Mouse (Mus musculus): Measurements from ENCODE around the gene Cbr1. TPM values are rescaled to one million over a fixed set of nuclear protein-coding genes. Genes with fewer than 3 reads are reported as not detected.
A peak's percentile ranks its signal among the peaks of the same experiment; 100 is the strongest.

The Cbr1 gene
- total RNA-seq, 1 experiment: 35.3 TPM

- in situ Hi-C loops (cut with MboI; ENCODE audit: low sequenced_read_pairs in 2 of 2, unreplicated experiment in 2 of 2): no loop called here
- Histone ChIP-seq H3K9ac (ENCODE audit: insufficient read depth, low read depth, low read length, poor library complexity, severe bottlenecking) (no peak overlapping the region), H3K36me3 (ENCODE audit: control insufficient read depth, insufficient read depth, low read length, poor library complexity, severe bottlenecking) (peaks cover 18% of the 10 kb centered on the region), H3K9me3 (ENCODE audit: control insufficient read depth, insufficient read depth, low read depth, low read length) (no peaks in the 10 kb centered on the region), H3K4me1 (ENCODE audit: control insufficient read depth in 2 of 2, insufficient read depth in 2 of 2, low read length in 2 of 2, poor library complexity in 1 of 2) (peaks cover 3 to 14% of the 10 kb centered on the region in 2 experiments; a peak in 1 of 4 replicates), H3K27ac (ENCODE audit: insufficient read depth, low read depth, low read length, poor library complexity, severe bottlenecking) (no peak overlapping the region), H3K4me3 (ENCODE audit: insufficient read depth in 1 of 2, low read depth in 1 of 2, low read length in 2 of 2, poor library complexity in 1 of 2, severe bottlenecking in 1 of 2) (no peak overlapping the region)
- peak; percentile 83 for DNase-seq (ENCODE audit: low read depth, low spot score)
- TF ChIP-seq ZNF384 (IDR thresholded peaks at IDR 0.05; ENCODE audit: low read depth, low read length) (no peak), ZC3H11A (IDR thresholded peaks at IDR 0.05; ENCODE audit: borderline replicate concordance, low read depth, low read length) (no peak), HCFC1 (IDR thresholded peaks at IDR 0.05; ENCODE audit: borderline replicate concordance, insufficient read depth, low read length) (no peak), MAFK (IDR thresholded peaks at IDR 0.05; ENCODE audit: insufficient read depth, low read depth, low read length) (no peak), CHD2 (IDR thresholded peaks at IDR 0.05; ENCODE audit: low read depth, low read length) (no peak)
Observed at GRCm38 (mm10) chr16:93586382-93586781, 19.3 kb upstream of the Cbr1 start.

GRCm38 (mm10) chr16:93588281-93588680, 17.4 kb upstream of the Cbr1 start:
- TF ChIP-seq CHD2 (IDR thresholded peaks at IDR 0.05; ENCODE audit: low read depth, low read length): no peak
- no peak for TF ChIP-seq ZNF384 (IDR thresholded peaks at IDR 0.05; ENCODE audit: low read depth, low read length)
- TF ChIP-seq ZC3H11A (IDR thresholded peaks at IDR 0.05; ENCODE audit: borderline replicate concordance, low read depth, low read length): no peak
- TF ChIP-seq HCFC1 (IDR thresholded peaks at IDR 0.05; ENCODE audit: borderline replicate concordance, insufficient read depth, low read length): no peak
- in situ Hi-C loops (cut with MboI; ENCODE audit: low sequenced_read_pairs in 2 of 2, unreplicated experiment in 2 of 2): no loop called here
- no peak overlapping the region for H3K27ac ChIP-seq (ENCODE audit: insufficient read depth, low read depth, low read length, poor library complexity, severe bottlenecking)
- no peak overlapping the region for H3K4me3 ChIP-seq (ENCODE audit: insufficient read depth in 1 of 2, low read depth in 1 of 2, low read length in 2 of 2, poor library complexity in 1 of 2, severe bottlenecking in 1 of 2)
- H3K9me3 ChIP-seq (ENCODE audit: control insufficient read depth, insufficient read depth, low read depth, low read length): no peaks in the 10 kb centered on the region
- H3K4me1 ChIP-seq (ENCODE audit: control insufficient read depth in 2 of 2, insufficient read depth in 2 of 2, low read length in 2 of 2, poor library complexity in 1 of 2): peaks cover 3 to 18% of the 10 kb centered on the region in 2 experiments; a peak in 1 of 4 replicates
- H3K36me3 ChIP-seq (ENCODE audit: control insufficient read depth, insufficient read depth, low read length, poor library complexity, severe bottlenecking): peaks cover 23% of the 10 kb centered on the region
- no peak for DNase-seq (ENCODE audit: low read depth, low spot score)
- H3K9ac ChIP-seq (ENCODE audit: insufficient read depth, low read depth, low read length, poor library complexity, severe bottlenecking): no peak overlapping the region

- TF ChIP-seq ZC3H11A (IDR thresholded peaks at IDR 0.05; ENCODE audit: borderline replicate concordance, low read depth, low read length): no peak
- TF ChIP-seq CHD2 (IDR thresholded peaks at IDR 0.05; ENCODE audit: low read depth, low read length): no peak
- in situ Hi-C loops (cut with MboI; ENCODE audit: low sequenced_read_pairs in 2 of 2, unreplicated experiment in 2 of 2): no loop called here
- H3K9ac ChIP-seq (ENCODE audit: insufficient read depth, low read depth, low read length, poor library complexity, severe bottlenecking): peak overlapping the region; percentile 48
- no peak overlapping the region for H3K27ac ChIP-seq (ENCODE audit: insufficient read depth, low read depth, low read length, poor library complexity, severe bottlenecking)
- H3K4me3 ChIP-seq (ENCODE audit: insufficient read depth in 1 of 2, low read depth in 1 of 2, low read length in 2 of 2, poor library complexity in 1 of 2, severe bottlenecking in 1 of 2): peak overlapping the region; percentile 22 to 46; a peak in 3 of 4 replicates
- H3K9me3 ChIP-seq (ENCODE audit: control insufficient read depth, insufficient read depth, low read depth, low read length): no peaks in the 10 kb centered on the region
- peaks cover 22% of the 10 kb centered on the region for H3K36me3 ChIP-seq (ENCODE audit: control insufficient read depth, insufficient read depth, low read length, poor library complexity, severe bottlenecking)
- peaks cover 3 to 12% of the 10 kb centered on the region in 2 experiments; a peak in 1 of 4 replicates for H3K4me1 ChIP-seq (ENCODE audit: control insufficient read depth in 2 of 2, insufficient read depth in 2 of 2, low read length in 2 of 2, poor library complexity in 1 of 2)
- DNase-seq (ENCODE audit: low read depth, low spot score): no peak
Observed at GRCm38 (mm10) chr16:93590915-93591314, 14.7 kb upstream of the Cbr1 start.

GRCm38 (mm10) chr16:93591450-93592430, 13.9 kb upstream of the Cbr1 start:
- TF ChIP-seq ZNF384 (IDR thresholded peaks at IDR 0.05; ENCODE audit: low read depth, low read length) (peak; percentile 56; the same call in 1 of the 2 replicates), MAFK (IDR thresholded peaks at IDR 0.05; ENCODE audit: insufficient read depth, low read depth, low read length) (no peak), HCFC1 (IDR thresholded peaks at IDR 0.05; ENCODE audit: borderline replicate concordance, insufficient read depth, low read length) (no peak), CHD2 (IDR thresholded peaks at IDR 0.05; ENCODE audit: low read depth, low read length) (no peak), ZC3H11A (IDR thresholded peaks at IDR 0.05; ENCODE audit: borderline replicate concordance, low read depth, low read length) (no peak)
- no peak overlapping the region for H3K9ac ChIP-seq (ENCODE audit: insufficient read depth, low read depth, low read length, poor library complexity, severe bottlenecking)
- peaks cover 0 to 7% of the 10 kb centered on the region in 2 experiments; a peak in 1 of 4 replicates for H3K4me1 ChIP-seq (ENCODE audit: control insufficient read depth in 2 of 2, insufficient read depth in 2 of 2, low read length in 2 of 2, poor library complexity in 1 of 2)
- H3K9me3 ChIP-seq (ENCODE audit: control insufficient read depth, insufficient read depth, low read depth, low read length): no peaks in the 10 kb centered on the region
- in situ Hi-C loops (cut with MboI; ENCODE audit: low sequenced_read_pairs in 2 of 2, unreplicated experiment in 2 of 2): no loop called here
- peaks cover 24% of the 10 kb centered on the region for H3K36me3 ChIP-seq (ENCODE audit: control insufficient read depth, insufficient read depth, low read length, poor library complexity, severe bottlenecking)
- DNase-seq (ENCODE audit: low read depth, low spot score): no peak
- H3K4me3 ChIP-seq (ENCODE audit: insufficient read depth in 1 of 2, low read depth in 1 of 2, low read length in 2 of 2, poor library complexity in 1 of 2, severe bottlenecking in 1 of 2): peak overlapping the region; percentile 22 to 27; a peak in 2 of 4 replicates
- no peak overlapping the region for H3K27ac ChIP-seq (ENCODE audit: insufficient read depth, low read depth, low read length, poor library complexity, severe bottlenecking)
